In the genomic region with DNA sequence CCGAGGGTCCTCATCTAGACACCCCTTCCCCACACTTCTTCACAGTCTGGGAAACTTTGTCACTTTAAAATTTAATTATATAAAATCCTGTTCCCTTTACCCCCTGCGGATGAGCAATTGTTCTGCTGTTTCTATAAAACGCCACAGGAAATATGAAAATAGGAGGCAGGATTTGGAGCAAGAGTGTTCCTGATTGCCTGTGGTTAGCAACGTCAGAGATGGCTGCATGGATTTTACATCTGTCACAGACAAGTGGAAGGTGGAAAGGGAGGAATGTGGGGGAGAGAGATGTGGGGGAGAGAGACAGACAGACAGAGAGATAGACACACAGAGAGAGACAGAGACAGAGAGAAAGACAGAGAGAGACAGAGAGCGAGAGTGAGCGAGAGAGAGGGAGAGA, we compare ENCODE assay signal across 14 mouse cellular contexts.
DNase-seq lines count a peak whose midpoint lies in the region; ATAC-seq lines count a peak whose summit lies in the region.
"Had no signal": no experiment of that assay in that cellular context is flagged by ENCODE, and none has a peak within 500 bp of the region (broad histone marks: within the 10 kb centered on the region; RNA-seq: fewer than 3 reads in every experiment).

No protein-coding gene starts in this region.

- H3K4me2 ChIP-seq in forebrain, embryonic 12.5 days: peak overlapping the region; percentile 4; the same call in 1 of the 2 replicates
- no peak overlapping the region for H3K4me2 ChIP-seq in forebrain, embryonic 15.5 days (replicated peaks)
- no peak overlapping the region for H3K4me2 ChIP-seq in hindbrain, embryonic 11.5 days (replicated peaks; ENCODE audit: low read depth, low read length)

- peaks cover 24% of the 10 kb centered on the region for H3K4me1 ChIP-seq in forebrain, embryonic 12.5 days
- H3K4me1 ChIP-seq in forebrain, embryonic 15.5 days: peaks cover 14% of the 10 kb centered on the region
- peaks cover 21% of the 10 kb centered on the region for H3K4me1 ChIP-seq in hindbrain, embryonic 10.5 days (replicated peaks)
- H3K4me1 ChIP-seq in hindbrain, embryonic 11.5 days (replicated peaks; ENCODE audit: control insufficient read depth, insufficient read depth, low read length): peaks cover 4% of the 10 kb centered on the region

- no peak overlapping the region for H3K4me3 ChIP-seq in forebrain, embryonic 12.5 days (replicated peaks)
- H3K4me3 ChIP-seq in forebrain, embryonic 15.5 days: no peak overlapping the region
- H3K4me3 ChIP-seq in hindbrain, embryonic 10.5 days: no peak overlapping the region
- no peak overlapping the region for H3K4me3 ChIP-seq in hindbrain, embryonic 11.5 days (ENCODE audit: low read depth, low read length)
- H3K4me3 ChIP-seq: heart, embryonic 10.5 days had no signal

- no peaks in the 10 kb centered on the region for H3K36me3 ChIP-seq in forebrain, embryonic 12.5 days (replicated peaks)
- H3K36me3 ChIP-seq in forebrain, embryonic 15.5 days: no peaks in the 10 kb centered on the region
- no peaks in the 10 kb centered on the region for H3K36me3 ChIP-seq in hindbrain, embryonic 10.5 days
- no peaks in the 10 kb centered on the region for H3K36me3 ChIP-seq in hindbrain, embryonic 11.5 days (ENCODE audit: control insufficient read depth, insufficient read depth, low read length)
- H3K36me3 ChIP-seq: heart, embryonic 10.5 days had no signal

- H3K9me3 ChIP-seq in forebrain, embryonic 12.5 days: no peaks in the 10 kb centered on the region
- no peaks in the 10 kb centered on the region for H3K9me3 ChIP-seq in forebrain, embryonic 15.5 days
- no peaks in the 10 kb centered on the region for H3K9me3 ChIP-seq in hindbrain, embryonic 10.5 days
- no peaks in the 10 kb centered on the region for H3K9me3 ChIP-seq in hindbrain, embryonic 11.5 days (ENCODE audit: control insufficient read depth, low read length)
- H3K9me3 ChIP-seq: heart, embryonic 10.5 days had no signal

- ATAC-seq in forebrain, embryonic 12.5 days (ENCODE audit: low FRiP score): no peak
- no peak for ATAC-seq in forebrain, embryonic 15.5 days (replicated peaks)
- ATAC-seq in hindbrain, embryonic 11.5 days (ENCODE audit: low FRiP score): no peak
- ATAC-seq: forebrain, postnatal 0 days had no signal

- 35% methylated on average over 6 of the region's 6 CpGs for WGBS in forebrain, embryonic 12.5 days
- WGBS in forebrain, embryonic 15.5 days: 36% methylated on average over 6 of the region's 6 CpGs
- 41% methylated on average over 6 of the region's 6 CpGs for WGBS in hindbrain, embryonic 10.5 days
- WGBS in hindbrain, embryonic 11.5 days: 44% methylated on average over 6 of the region's 6 CpGs

- peaks cover 8% of the 10 kb centered on the region for H3K27me3 ChIP-seq in forebrain, embryonic 12.5 days
- H3K27me3 ChIP-seq in forebrain, embryonic 15.5 days: no peaks in the 10 kb centered on the region
- H3K27me3 ChIP-seq in hindbrain, embryonic 10.5 days (ENCODE audit: insufficient read depth, poor library complexity, severe bottlenecking): peaks cover 22% of the 10 kb centered on the region
- H3K27me3 ChIP-seq in hindbrain, embryonic 11.5 days (ENCODE audit: control insufficient read depth, insufficient read depth, low read length): no peaks in the 10 kb centered on the region

- peak overlapping the region; percentile 14; the same call in 1 of the 2 replicates for H3K9ac ChIP-seq in forebrain, embryonic 12.5 days
- H3K9ac ChIP-seq in forebrain, embryonic 15.5 days (replicated peaks): no peak overlapping the region
- H3K9ac ChIP-seq in hindbrain, embryonic 11.5 days (ENCODE audit: low read depth, low read length): no peak overlapping the region
- H3K9ac ChIP-seq: forebrain, postnatal 0 days had no signal

- no peak overlapping the region for H3K27ac ChIP-seq in forebrain, embryonic 12.5 days
- H3K27ac ChIP-seq in forebrain, embryonic 15.5 days (replicated peaks): no peak overlapping the region
- peak overlapping the region; percentile 59 for H3K27ac ChIP-seq in hindbrain, embryonic 10.5 days
- H3K27ac ChIP-seq in hindbrain, embryonic 11.5 days (ENCODE audit: low read depth, low read length): no peak overlapping the region
- H3K27ac ChIP-seq: heart, embryonic 10.5 days had no signal

- DNase-seq in hindbrain, embryonic 10.5 days (ENCODE audit: low spot score): no peak
- no peak for DNase-seq in hindbrain, embryonic 11.5 days (ENCODE audit: low spot score)
- peak; percentile 20 for DNase-seq in right cerebral cortex, adult 18-20 months
- DNase-seq in right cerebral cortex, postnatal 14 days: no peak
- no peak for DNase-seq in kidney, adult 11 months
- no peak for DNase-seq in embryo, embryonic 10 days (ENCODE audit: low spot score)
- DNase-seq: cerebellum, adult 9-11 months; forebrain, postnatal 0 days; gastrocnemius, postnatal 10 days; kidney, adult 9 months; lung, adult 18-20 months had no signal
